Mouse (Mus musculus) forebrain, embryonic 10.5 days (tissue): ENCODE measurements around the gene Rflnb. TPM values are rescaled to one million over a fixed set of nuclear protein-coding genes. Genes with fewer than 3 reads are reported as not detected.

Source experiments
- DNase-seq: peaks from one replicate; pipeline ENCODE4 v3.0.0-alpha.2; 2017; ENCODE audit warnings: low spot score; ENCODE audit errors: extremely low spot score
- H3K27ac ChIP-seq: fragments of 300-500 bp; sonication (generic); 2 replicates; pipeline ENCODE4 v1.5.1; 2016; ENCODE audit warnings: mild to moderate bottlenecking
- H3K27me3 ChIP-seq: fragments of 300-500 bp; sonication (generic); 2 replicates; pipeline ENCODE4 v1.6.1; 2016; ENCODE audit warnings: mild to moderate bottlenecking; ENCODE audit not compliant: poor library complexity, severe bottlenecking
- H3K36me3 ChIP-seq: fragments of 300-500 bp; sonication (generic); replicated peaks from 2 replicates; pipeline ENCODE4 v1.6.1; 2016; ENCODE audit warnings: mild to moderate bottlenecking, moderate library complexity
- H3K4me1 ChIP-seq: fragments of 300-500 bp; sonication (generic); 2 replicates; pipeline ENCODE4 v1.6.1; 2016
- H3K4me3 ChIP-seq: fragments of 300-500 bp; sonication (generic); 2 replicates; pipeline ENCODE4 v1.5.1; 2016; ENCODE audit warnings: mild to moderate bottlenecking, moderate library complexity
- H3K9me3 ChIP-seq: fragments of 300-500 bp; sonication (generic); 2 replicates; pipeline ENCODE4 v1.6.1; 2016; ENCODE audit warnings: mild to moderate bottlenecking, moderate library complexity
- WGBS: fragments of 180-500 bp; shearing (Covaris S2); methylation state at CpG from one replicate; pipeline ENCODE4 v1.1.7; 2016; 5-methylcytosine and 5-hydroxymethylcytosine counted together
- polyA plus RNA-seq: library from polyadenylated mRNA; unstranded; fragments of >200 nt; fragmentation: Nextera tagmentation; extraction: Ambion mirVana; gene quantifications from 2 replicates; pipeline ENCODE4 v1.2.1, GENCODE M21; 2016

Gene Rflnb
- polyA plus RNA-seq, 1 experiment from 2014 or later: 15.4 TPM

GRCm38 (mm10) chr11:75972916-75973567, 54.5 kb downstream of the Rflnb start:
- H3K27ac ChIP-seq: no peak overlapping the region
- WGBS: 22% methylated on average over 7 of the region's 7 CpGs
- no peak overlapping the region for H3K4me3 ChIP-seq
- DNase-seq: no peak
- H3K36me3 ChIP-seq: no peaks in the 10 kb centered on the region
- peaks cover 5% of the 10 kb centered on the region; the same call in 1 of the 2 replicates for H3K4me1 ChIP-seq
- H3K27me3 ChIP-seq: peaks cover 37% of the 10 kb centered on the region
- no peaks in the 10 kb centered on the region for H3K9me3 ChIP-seq

GRCm38 (mm10) chr11:75972188-75972587, 55.4 kb downstream of the Rflnb start:
- H3K27me3 ChIP-seq: peaks cover 46% of the 10 kb centered on the region
- H3K36me3 ChIP-seq: no peaks in the 10 kb centered on the region
- 87% methylated on average over 3 of the region's 3 CpGs for WGBS
- no peak overlapping the region for H3K27ac ChIP-seq
- peaks cover 11% of the 10 kb centered on the region for H3K4me1 ChIP-seq
- no peak for DNase-seq
- no peak overlapping the region for H3K4me3 ChIP-seq
- no peaks in the 10 kb centered on the region for H3K9me3 ChIP-seq

- DNase-seq: no peak
- H3K27me3 ChIP-seq: peaks cover 61% of the 10 kb centered on the region
Observed at GRCm38 (mm10) chr11:75970629-75971028, 57.0 kb downstream of the Rflnb start.

More at GRCm38 (mm10) chr11:75970629-75971028, 57.0 kb downstream of the Rflnb start:
- H3K4me3 ChIP-seq: no peak overlapping the region
- H3K4me1 ChIP-seq: peaks cover 27% of the 10 kb centered on the region
- H3K9me3 ChIP-seq: no peaks in the 10 kb centered on the region
- WGBS: 23% methylated on average over 3 of the region's 3 CpGs
- H3K36me3 ChIP-seq: no peaks in the 10 kb centered on the region
- no peak overlapping the region for H3K27ac ChIP-seq

Other genes starting within 250 kb of the Rflnb start
- 0.10 and 0.17 TPM in 2 replicates for gene Doc2b, start 231.7 kb downstream of the Rflnb start, polyA plus RNA-seq
- gene Rph3al, start 89.4 kb downstream of the Rflnb start, polyA plus RNA-seq: 2.1 and 2.9 TPM in 2 replicates
- 0.23 and 0.62 TPM in 2 replicates for gene 1700016K19Rik, start 27.9 kb downstream of the Rflnb start, polyA plus RNA-seq
- 37.0 and 38.6 TPM in 2 replicates for gene Vps53, start 151.9 kb upstream of the Rflnb start, polyA plus RNA-seq
- 30.9 and 32.3 TPM in 2 replicates for gene Fam57a, start 151.9 kb upstream of the Rflnb start, polyA plus RNA-seq
- 0.53 TPM in 1 of 2 replicates, not detected in the other for gene Dbil5, start 189.8 kb upstream of the Rflnb start, polyA plus RNA-seq
- 65.6 and 68.5 TPM in 2 replicates for gene Gemin4, start 189.9 kb upstream of the Rflnb start, polyA plus RNA-seq
- gene Mrm3, start 215.9 kb upstream of the Rflnb start, polyA plus RNA-seq: 26.3 and 28.1 TPM in 2 replicates
- gene Glod4, start 215.9 kb upstream of the Rflnb start, polyA plus RNA-seq: 129 and 134 TPM in 2 replicates